Mouse (Mus musculus): ENCODE measurements at regions not wholly inside any gene's neighbourhood (a gene's known extent, or its start where the extent isn't known, plus 50 kb on each side); places are given as distances from the start of the nearest gene placed in this dataset.
A peak's percentile ranks its signal among the peaks of the same experiment; 100 is the strongest.

DNA sequence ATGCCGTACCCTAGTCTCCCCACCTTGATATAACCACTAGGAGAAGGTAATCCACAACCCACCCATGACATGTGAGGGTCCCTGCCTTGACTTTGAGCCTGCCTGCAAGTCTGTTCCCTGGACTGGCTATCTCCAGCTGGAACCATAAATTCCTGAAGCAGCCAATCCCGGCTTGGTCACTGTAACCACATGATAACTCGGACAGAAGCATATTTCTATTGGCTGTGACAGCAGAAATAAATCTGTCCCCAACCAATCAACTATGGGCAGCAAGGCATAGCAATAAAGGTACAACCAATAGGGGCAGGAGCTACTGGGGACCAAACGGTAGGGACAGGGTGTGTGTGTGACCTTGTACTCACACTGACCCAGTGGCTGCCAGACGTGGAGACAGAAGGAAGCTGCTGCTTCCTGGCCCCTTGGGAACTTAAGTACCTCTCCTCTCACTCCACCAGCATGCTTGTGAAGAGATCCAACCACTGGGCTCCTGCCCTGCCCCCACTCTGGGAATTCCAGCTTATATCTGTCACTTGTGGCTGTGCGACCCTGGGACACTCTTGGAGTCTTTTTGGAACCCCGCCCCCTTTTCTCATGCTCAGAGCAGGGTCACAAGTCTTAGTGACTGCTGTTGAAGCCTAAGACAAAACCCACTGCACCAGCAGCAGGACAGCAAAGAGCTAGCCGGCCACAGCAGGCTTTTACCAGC, 51.8 kb upstream of the Ttc34 start:
- peak; percentile 54 for DNase-seq

DNA sequence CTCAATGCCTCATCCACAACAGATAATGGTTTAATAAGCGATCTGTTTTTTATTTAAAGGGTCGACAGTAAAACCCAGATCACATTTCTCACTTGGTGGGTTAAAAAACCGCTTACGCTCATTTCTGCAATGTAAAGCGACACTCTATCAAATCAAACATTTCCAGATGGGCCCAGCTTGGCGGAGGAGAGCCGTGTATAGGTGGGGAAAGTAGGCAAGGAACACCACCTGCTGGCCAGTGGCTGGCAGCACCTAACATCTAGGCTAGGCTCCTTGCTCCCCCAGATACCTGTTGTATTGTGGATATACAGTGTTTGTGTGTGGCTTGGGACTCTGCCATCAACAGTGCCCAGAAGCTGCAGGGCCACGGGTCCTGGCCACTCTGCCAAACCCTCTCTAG, 50.1 kb upstream of the Ttc34 start:
- DNase-seq, result no peak

Data from lung, postnatal 10 days (tissue).